Mouse (Mus musculus) liver, embryonic 14.5 days (tissue): ENCODE measurements around the gene Ntn4. TPM values are rescaled to one million over a fixed set of nuclear protein-coding genes. Genes with fewer than 3 reads are reported as not detected.

ENCODE experiments used
- ATAC-seq: fragments of 200-750 bp; cut with Nextera tagmentation; 2 replicates; pipeline ENCODE4 v1.8.0; 2017; ENCODE audit warnings: moderate number of reproducible peaks, mild to moderate bottlenecking, moderate library complexity; ENCODE audit not compliant: insufficient read depth
- DNase-seq, 3 experiments: peaks; one replicate each; pipeline ENCODE4 v3.0.0-alpha.2; 2012 to 2013; ENCODE audit warnings: low read depth in 3 of 3, low spot score in 3 of 3
- H3K27ac ChIP-seq: fragments of 300-500 bp; sonication (generic); 2 replicates; pipeline ENCODE4 v1.5.1; 2014; ENCODE audit warnings: moderate library complexity, mild to moderate bottlenecking, control low read depth, inconsistent platforms
- H3K27me3 ChIP-seq: fragments of 300-500 bp; sonication (generic); 2 replicates; pipeline ENCODE4 v1.6.1; 2014; ENCODE audit warnings: mild to moderate bottlenecking, low read length, moderate library complexity; ENCODE audit not compliant: control insufficient read depth, insufficient read depth
- H3K36me3 ChIP-seq: fragments of 300-500 bp; sonication (generic); replicated peaks from 2 replicates; pipeline ENCODE4 v1.6.1; 2014; ENCODE audit warnings: low read depth; ENCODE audit not compliant: control insufficient read depth, insufficient read depth
- H3K4me1 ChIP-seq, 2 experiments: fragments of 200-500 bp in 1 of 2; fragments of 300-500 bp in 1 of 2; sonication (generic) in 1 of 2; replicated peaks; 2 replicates each; pipeline ENCODE4 v1.6.1; 2012 to 2014; ENCODE audit warnings: antibody characterized with exemption in 1 of 2, inconsistent platforms in 1 of 2, low read length in 1 of 2; ENCODE audit not compliant: control insufficient read depth in 2 of 2, insufficient read depth in 2 of 2
- H3K4me2 ChIP-seq: fragments of 300-500 bp; sonication (generic); 2 replicates; pipeline ENCODE4 v1.6.1; 2014; ENCODE audit warnings: low read depth, mild to moderate bottlenecking, control low read depth, moderate library complexity
- H3K4me3 ChIP-seq, 2 experiments: fragments of 200-500 bp in 1 of 2; fragments of 300-500 bp in 1 of 2; sonication (generic) in 1 of 2; 2 replicates each; pipeline ENCODE4 v1.5.1; 2012 to 2014; ENCODE audit warnings: low read depth in 2 of 2, low read length in 2 of 2, mild to moderate bottlenecking in 2 of 2, control low read depth in 1 of 2, inconsistent platforms in 1 of 2, moderate library complexity in 1 of 2; ENCODE audit not compliant: insufficient read depth in 1 of 2
- H3K9ac ChIP-seq: fragments of 300-500 bp; sonication (generic); replicated peaks from 2 replicates; pipeline ENCODE4 v1.6.1; 2014; ENCODE audit warnings: mild to moderate bottlenecking, control low read depth, moderate library complexity
- H3K9me3 ChIP-seq: fragments of 300-500 bp; sonication (generic); 2 replicates; pipeline ENCODE4 v1.6.1; 2016; ENCODE audit warnings: low read length, mixed read lengths; ENCODE audit not compliant: control insufficient read depth
- CTCF ChIP-seq: IDR thresholded peaks from 2 replicates; pipeline ENCODE4 v1.5.1; 2016; ENCODE audit warnings: antibody characterized with exemption, low read depth, control low read depth
- EP300 ChIP-seq: IDR thresholded peaks from 2 replicates; pipeline ENCODE4 v1.6.1; 2016; ENCODE audit warnings: antibody characterized with exemption, low read depth
- WGBS: fragments of 180-500 bp; shearing (Covaris S2); extraction: QIAGEN DNeasy Blood & Tissue Kit; methylation state at CpG from one replicate; pipeline ENCODE4 v1.1.7; 2014; ENCODE audit not compliant: insufficient replicate concordance; 5-methylcytosine and 5-hydroxymethylcytosine counted together
- polyA plus RNA-seq, 2 experiments: library from polyadenylated mRNA; depleted of rRNA in 1 of 2; stranded (reverse) in 1 of 2; unstranded in 1 of 2; fragments of >200 nt; fragmentation: Nextera tagmentation in 1 of 2; extraction: Ambion mirVana in 1 of 2; gene quantifications; 2 replicates each; pipeline versions ENCODE4 v1.2.1 to v1.2.3; 2012 to 2014

Ntn4 gene
- polyA plus RNA-seq, 2 experiments = 0.11 to 0.52 TPM

GRCm38 (mm10) chr10:93686579-93686978 is 46.1 kb downstream of the Ntn4 start:
- Histone ChIP-seq H3K9me3 (no peaks in the 10 kb centered on the region), H3K27me3 (no peaks in the 10 kb centered on the region), H3K9ac (no peak overlapping the region), H3K4me2 (no peak overlapping the region), H3K4me3 (no peak overlapping the region), H3K36me3 (no peaks in the 10 kb centered on the region), H3K4me1 (peaks cover 18 to 43% of the 10 kb centered on the region in 2 experiments), H3K27ac (no peak overlapping the region)
- WGBS = 77% methylated on average over 6 of the region's 6 CpGs
- no peak for TF ChIP-seq CTCF
- no peak for TF ChIP-seq EP300
- DNase-seq (no peak), ATAC-seq (no peak)

- no peak overlapping the region for H3K27ac ChIP-seq
- no peak for TF ChIP-seq CTCF
- no peak for TF ChIP-seq EP300
- H3K4me1 ChIP-seq = peaks cover 8 to 34% of the 10 kb centered on the region in 2 experiments; a peak in 3 of 4 replicates
- 69% methylated on average over 3 of the region's 3 CpGs for WGBS
- H3K4me3 ChIP-seq = no peak overlapping the region
- H3K4me2 ChIP-seq = no peak overlapping the region
- no peak for ATAC-seq
- no peaks in the 10 kb centered on the region for H3K27me3 ChIP-seq
- no peak for DNase-seq
- H3K36me3 ChIP-seq = no peaks in the 10 kb centered on the region
- no peak overlapping the region; the same call in 1 of the 2 replicates for H3K9ac ChIP-seq
- H3K9me3 ChIP-seq = no peaks in the 10 kb centered on the region
Observed at GRCm38 (mm10) chr10:93687781-93688180, 47.3 kb downstream of the Ntn4 start.

DNA sequence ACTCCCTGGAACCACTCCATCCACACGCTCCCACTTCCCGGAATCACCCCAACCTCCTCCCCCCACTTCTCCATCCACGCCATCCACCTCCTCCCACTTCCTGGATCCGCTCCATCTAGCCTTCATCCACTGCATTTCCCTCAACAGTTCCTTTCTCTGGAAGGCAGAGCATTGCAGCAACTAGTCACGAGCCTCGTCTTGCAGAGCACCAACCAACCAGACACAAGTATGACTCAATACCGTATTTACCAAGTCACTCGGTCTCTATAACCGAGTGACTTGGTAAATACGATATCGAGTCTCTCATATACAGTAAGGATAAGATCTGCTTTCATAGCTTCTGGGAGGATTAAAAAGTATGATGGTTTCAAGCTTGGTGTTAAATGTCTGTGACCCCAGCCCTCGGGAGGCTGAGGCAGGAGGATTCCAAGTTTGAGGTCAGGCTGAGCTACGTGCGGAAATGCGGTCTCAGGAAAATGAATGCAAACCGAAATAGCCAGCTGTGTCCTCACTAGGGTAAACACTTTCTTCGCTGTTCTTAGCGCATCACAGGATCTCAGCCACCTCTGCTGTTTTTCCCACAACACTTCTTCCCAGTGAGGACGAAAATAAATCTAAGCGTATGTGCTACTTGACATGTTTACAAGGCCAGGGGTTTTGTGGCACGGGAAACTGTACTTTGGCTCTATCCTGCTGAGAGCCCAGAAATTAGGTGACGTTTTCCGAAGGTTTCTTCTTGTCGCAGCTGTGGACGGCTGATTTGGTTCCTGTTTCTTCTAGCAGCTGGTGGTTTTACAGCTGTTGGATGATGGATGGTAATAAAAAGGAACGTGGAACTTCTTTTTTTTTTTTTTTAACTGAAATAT is 48.1 kb downstream of the Ntn4 start:
- Histone ChIP-seq H3K9me3 (no peaks in the 10 kb centered on the region), H3K36me3 (no peaks in the 10 kb centered on the region), H3K4me2 (peak overlapping the region; percentile 44), H3K27ac (no peak overlapping the region), H3K27me3 (no peaks in the 10 kb centered on the region), H3K9ac (peak overlapping the region; percentile 49), H3K4me3 (peak overlapping the region; percentile 3 to 27; a peak in 3 of 4 replicates), H3K4me1 (peaks cover 8 to 29% of the 10 kb centered on the region in 2 experiments; a peak in 3 of 4 replicates)
- TF ChIP-seq CTCF = no peak
- no peak for TF ChIP-seq EP300
- 45% methylated on average over 26 of the region's 26 CpGs for WGBS
- DNase-seq (no peak), ATAC-seq (no peak)

DNA sequence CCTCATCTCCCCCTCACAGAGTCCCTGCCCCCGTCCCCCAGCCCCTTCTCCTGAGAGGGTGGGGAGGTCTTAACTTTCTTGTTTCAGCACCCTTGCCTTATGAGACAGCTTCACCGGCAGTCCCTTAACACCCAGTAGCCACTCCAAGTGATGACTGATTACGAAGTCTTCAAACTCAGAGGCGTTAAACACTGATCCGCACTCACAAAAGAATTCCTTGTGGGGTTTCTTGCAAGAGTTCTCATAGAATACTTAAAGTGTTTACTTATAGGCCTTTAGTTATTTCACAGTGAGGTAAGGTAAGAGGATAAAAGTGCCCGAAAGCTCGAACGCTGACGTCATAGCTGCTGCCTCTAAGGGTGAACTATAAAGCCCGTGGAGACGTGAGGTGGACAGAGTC is 50.9 kb downstream of the Ntn4 start:
- no peaks in the 10 kb centered on the region for H3K27me3 ChIP-seq
- H3K36me3 ChIP-seq = no peaks in the 10 kb centered on the region
- H3K4me2 ChIP-seq = no peak overlapping the region
- peaks cover 5 to 17% of the 10 kb centered on the region in 2 experiments; a peak in 2 of 4 replicates for H3K4me1 ChIP-seq
- no peak for ATAC-seq
- no peak overlapping the region for H3K9ac ChIP-seq
- WGBS = 75% methylated on average over 11 of the region's 11 CpGs
- H3K9me3 ChIP-seq = no peaks in the 10 kb centered on the region
- TF ChIP-seq CTCF (no peak), EP300 (no peak)
- H3K4me3 ChIP-seq = no peak overlapping the region
- DNase-seq = no peak
- no peak overlapping the region for H3K27ac ChIP-seq

DNA sequence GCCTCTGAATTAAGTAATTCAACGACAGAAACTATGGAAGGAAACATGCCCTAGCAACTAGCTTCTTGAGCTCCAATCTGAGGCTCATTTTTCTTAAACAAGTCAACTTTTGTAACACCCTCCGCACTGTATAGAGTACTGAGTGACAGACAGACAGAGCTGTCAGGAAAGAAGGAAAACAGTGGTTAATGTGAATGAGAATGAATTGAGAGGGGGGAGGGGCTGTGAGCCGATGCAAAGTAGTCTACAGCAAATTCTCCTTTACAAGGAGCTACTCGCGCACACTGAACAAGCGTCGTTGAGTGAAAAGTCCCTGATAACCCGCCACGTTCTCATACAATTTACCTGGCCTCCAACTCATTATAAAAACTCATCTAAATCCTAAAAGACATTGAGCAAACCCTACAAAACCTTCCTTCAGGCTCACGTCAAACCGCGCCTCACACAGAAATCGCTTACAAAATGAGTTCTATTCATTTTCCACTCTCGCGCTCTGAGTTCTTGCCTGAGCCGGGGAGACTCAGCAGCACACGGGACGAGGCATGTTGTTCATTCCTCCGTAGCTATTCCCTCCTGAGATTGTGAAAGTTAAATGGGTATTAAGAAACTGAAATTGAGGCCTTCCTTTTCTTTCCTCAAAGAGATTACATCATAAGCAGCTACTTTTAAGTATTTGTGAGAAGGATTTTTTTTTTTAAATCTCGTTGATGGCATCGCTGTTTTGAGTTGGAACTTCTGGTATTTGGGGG is 54.7 kb downstream of the Ntn4 start:
- no peaks in the 10 kb centered on the region for H3K9me3 ChIP-seq
- no peak overlapping the region for H3K9ac ChIP-seq
- H3K27ac ChIP-seq = no peak overlapping the region
- no peak for TF ChIP-seq EP300
- TF ChIP-seq CTCF = no peak
- H3K4me3 ChIP-seq = no peak overlapping the region
- H3K36me3 ChIP-seq = no peaks in the 10 kb centered on the region
- WGBS = 71% methylated on average over 21 of the region's 21 CpGs
- H3K4me2 ChIP-seq = no peak overlapping the region
- peaks cover 9% of the 10 kb centered on the region in 2 experiments for H3K4me1 ChIP-seq
- DNase-seq = no peak
- no peak for ATAC-seq
- no peaks in the 10 kb centered on the region for H3K27me3 ChIP-seq
